ENCODE assay signal across 20 mouse cellular contexts in the genomic region with DNA sequence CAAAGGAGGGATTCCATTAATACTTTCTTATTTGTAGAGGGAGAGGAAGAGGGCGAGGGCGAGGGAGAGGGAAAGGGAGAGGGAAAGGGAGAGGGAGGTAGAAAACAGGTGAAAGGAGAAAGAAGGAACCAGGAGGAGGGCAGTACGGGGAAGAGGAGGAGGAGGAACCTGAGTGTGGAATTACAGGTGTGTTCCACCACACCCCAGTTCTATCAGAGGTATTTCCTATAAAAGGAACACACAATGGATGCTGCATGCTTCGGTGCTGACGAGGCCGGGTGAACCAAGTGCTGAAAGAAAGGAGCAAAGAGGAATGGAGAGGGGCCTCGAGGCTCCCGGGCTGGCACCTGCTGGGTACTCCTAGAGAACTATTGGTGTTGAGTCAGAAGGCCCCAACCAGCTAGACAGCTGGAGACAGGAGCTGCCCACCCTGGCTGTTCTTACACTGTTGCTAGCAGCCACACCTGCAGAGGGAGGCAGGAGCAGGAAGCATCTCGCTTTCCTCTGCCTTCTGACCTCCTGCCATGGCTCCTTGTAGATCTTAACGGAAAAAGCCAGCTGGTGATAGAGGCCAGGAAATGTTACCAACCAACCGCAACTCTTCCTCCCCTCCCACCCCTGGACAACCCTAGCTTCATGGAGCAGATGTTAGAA. TPM values are rescaled to one million over a fixed set of nuclear protein-coding genes. Genes with fewer than 3 reads are reported as not detected.
DNase-seq lines count a peak whose midpoint lies in the region; ATAC-seq and TF ChIP-seq lines count a peak whose summit lies in the region.
"Had no signal": no experiment of that assay in that cellular context is flagged by ENCODE, and none has a peak within 500 bp of the region (broad histone marks: within the 10 kb centered on the region; RNA-seq: fewer than 3 reads in every experiment).

No protein-coding gene starts in this region.

- H3K4me3 ChIP-seq in liver, embryonic 16.5 days (ENCODE audit: low read depth, low read length) = no peak overlapping the region
- H3K4me3 ChIP-seq in liver, embryonic 12.5 days = no peak overlapping the region
- no peak overlapping the region for H3K4me3 ChIP-seq in stomach, embryonic 16.5 days (replicated peaks; ENCODE audit: low read length)
- no peak overlapping the region for H3K4me3 ChIP-seq in forebrain, embryonic 16.5 days (replicated peaks; ENCODE audit: low read length)
- no peak overlapping the region for H3K4me3 ChIP-seq in forebrain, postnatal 0 days (ENCODE audit: low read depth, low read length)
- H3K4me3 ChIP-seq: embryonic facial prominence, embryonic 15.5 days; heart, adult 2 months; hindbrain, embryonic 10.5 days; liver, embryonic 15.5 days; neural tube, embryonic 15.5 days had no signal

- no peak overlapping the region for H3K27ac ChIP-seq in liver, embryonic 16.5 days (ENCODE audit: low read length)
- H3K27ac ChIP-seq in liver, embryonic 12.5 days = no peak overlapping the region
- 0 out of 2 replicates have a peak overlapping the region, but pooled peaks have one; percentile 39 for H3K27ac ChIP-seq in stomach, embryonic 16.5 days (ENCODE audit: low read length)
- no peak overlapping the region for H3K27ac ChIP-seq in forebrain, embryonic 16.5 days (ENCODE audit: low read length)
- H3K27ac ChIP-seq in forebrain, postnatal 0 days (ENCODE audit: low read depth, low read length) = no peak overlapping the region
- H3K27ac ChIP-seq: embryonic facial prominence, embryonic 15.5 days; heart, adult 2 months; hindbrain, embryonic 10.5 days; hindbrain, postnatal 0 days; liver, embryonic 15.5 days; neural tube, embryonic 15.5 days had no signal

- no peaks in the 10 kb centered on the region for H3K36me3 ChIP-seq in liver, embryonic 16.5 days (ENCODE audit: control insufficient read depth, insufficient read depth)
- no peaks in the 10 kb centered on the region for H3K36me3 ChIP-seq in liver, embryonic 12.5 days
- no peaks in the 10 kb centered on the region for H3K36me3 ChIP-seq in stomach, embryonic 16.5 days (ENCODE audit: control insufficient read depth, insufficient read depth, low read length)
- no peaks in the 10 kb centered on the region for H3K36me3 ChIP-seq in forebrain, embryonic 16.5 days (ENCODE audit: control insufficient read depth, insufficient read depth)
- no peaks in the 10 kb centered on the region for H3K36me3 ChIP-seq in forebrain, postnatal 0 days (ENCODE audit: insufficient read depth)
- H3K36me3 ChIP-seq: embryonic facial prominence, embryonic 15.5 days; hindbrain, embryonic 10.5 days; liver, embryonic 15.5 days; neural tube, embryonic 15.5 days had no signal

- 51% methylated on average over 11 of the region's 11 CpGs for whole genome bisulfite sequencing in liver, embryonic 16.5 days (ENCODE audit: insufficient replicate concordance)
- 59% methylated on average over 11 of the region's 11 CpGs for WGBS in liver, embryonic 12.5 days (ENCODE audit: insufficient replicate concordance)
- 64% methylated on average over 11 of the region's 11 CpGs for WGBS in stomach, embryonic 16.5 days
- 75% methylated on average over 11 of the region's 11 CpGs for WGBS in forebrain, embryonic 16.5 days
- 78% methylated on average over 11 of the region's 11 CpGs for WGBS in forebrain, postnatal 0 days

- no peak overlapping the region for H3K4me2 ChIP-seq in liver, embryonic 16.5 days (ENCODE audit: low read depth, low read length)
- H3K4me2 ChIP-seq in liver, embryonic 12.5 days = no peak overlapping the region
- no peak overlapping the region for H3K4me2 ChIP-seq in stomach, embryonic 16.5 days (ENCODE audit: low read depth, low read length)
- no peak overlapping the region for H3K4me2 ChIP-seq in forebrain, embryonic 16.5 days (ENCODE audit: low read length)
- no peak overlapping the region for H3K4me2 ChIP-seq in forebrain, postnatal 0 days (ENCODE audit: low read depth)
- H3K4me2 ChIP-seq: embryonic facial prominence, embryonic 15.5 days; liver, embryonic 15.5 days; neural tube, embryonic 15.5 days had no signal

- no peak for TF ChIP-seq CTCF in forebrain, postnatal 0 days (IDR thresholded peaks at IDR 0.05; ENCODE audit: low read depth)

- 0 out of 2 replicates have a peak, but pooled peaks have one; percentile 3 for ATAC-seq in liver, embryonic 16.5 days (ENCODE audit: low read depth)
- ATAC-seq in liver, embryonic 12.5 days = no peak
- peak; percentile 70 to 71 for ATAC-seq in hematopoietic stem cell, adult 5-6 weeks (replicated peaks in 1 of 2; ENCODE audit: insufficient read depth in 1 of 2, low FRiP score in 2 of 2, low TSS enrichment in 1 of 2, low read depth in 1 of 2, poor library complexity in 2 of 2, severe bottlenecking in 2 of 2)
- ATAC-seq in stomach, embryonic 16.5 days (ENCODE audit: insufficient read depth, low FRiP score) = peak; percentile 62; the same call in 1 of the 2 replicates
- no peak for ATAC-seq in forebrain, embryonic 16.5 days
- ATAC-seq in forebrain, postnatal 0 days = no peak
- ATAC-seq: hindbrain, postnatal 0 days; lung, postnatal 0 days had no signal

- H3K9ac ChIP-seq in liver, embryonic 16.5 days (ENCODE audit: low read depth, low read length) = no peak overlapping the region
- H3K9ac ChIP-seq in liver, embryonic 12.5 days = no peak overlapping the region
- no peak overlapping the region for H3K9ac ChIP-seq in stomach, embryonic 16.5 days (ENCODE audit: low read length)
- H3K9ac ChIP-seq in forebrain, embryonic 16.5 days (replicated peaks; ENCODE audit: low read depth, low read length) = no peak overlapping the region
- H3K9ac ChIP-seq in forebrain, postnatal 0 days = no peak overlapping the region
- H3K9ac ChIP-seq: embryonic facial prominence, embryonic 15.5 days; liver, embryonic 15.5 days; neural tube, embryonic 15.5 days had no signal

- H3K27me3 ChIP-seq in liver, embryonic 16.5 days (ENCODE audit: control insufficient read depth, insufficient read depth, low read depth, low read length) = peaks cover 17% of the 10 kb centered on the region
- H3K27me3 ChIP-seq in liver, embryonic 12.5 days (replicated peaks) = peaks cover 36% of the 10 kb centered on the region
- 0 out of 2 replicates have a peak, but pooled peaks cover 4% of the 10 kb centered on the region for H3K27me3 ChIP-seq in stomach, embryonic 16.5 days (ENCODE audit: control insufficient read depth, insufficient read depth, low read length)
- peaks cover 8% of the 10 kb centered on the region; the same call in 1 of the 2 replicates for H3K27me3 ChIP-seq in forebrain, embryonic 16.5 days (replicated peaks; ENCODE audit: control insufficient read depth, insufficient read depth, low read length)
- no peaks in the 10 kb centered on the region for H3K27me3 ChIP-seq in forebrain, postnatal 0 days (ENCODE audit: insufficient read depth, low read length)

- H3K9me3 ChIP-seq in liver, embryonic 16.5 days (replicated peaks; ENCODE audit: control insufficient read depth, low read length) = no peaks in the 10 kb centered on the region
- H3K9me3 ChIP-seq in liver, embryonic 12.5 days (replicated peaks) = no peaks in the 10 kb centered on the region
- H3K9me3 ChIP-seq in stomach, embryonic 16.5 days (replicated peaks; ENCODE audit: control insufficient read depth, low read length) = no peaks in the 10 kb centered on the region
- no peaks in the 10 kb centered on the region for H3K9me3 ChIP-seq in forebrain, embryonic 16.5 days (ENCODE audit: control insufficient read depth, low read length)
- no peaks in the 10 kb centered on the region for H3K9me3 ChIP-seq in forebrain, postnatal 0 days (ENCODE audit: low read length)
- H3K9me3 ChIP-seq: embryonic facial prominence, embryonic 15.5 days; hindbrain, embryonic 10.5 days; liver, embryonic 15.5 days; neural tube, embryonic 15.5 days had no signal

- peak; percentile 75 for DNase-seq in thymus, postnatal 25 days
- no peak for DNase-seq in spleen, postnatal 14 days (ENCODE audit: low spot score in 2 of 2)
- no peak for DNase-seq in forebrain, postnatal 0 days
- DNase-seq: adrenal gland, adult 2 months; cerebellum, adult 9-11 months; gastrocnemius, postnatal 10 days; heart, adult 2 months; kidney, adult 9 months; midbrain, embryonic 14.5 days had no signal

- H3K4me1 ChIP-seq in liver, embryonic 16.5 days (ENCODE audit: control insufficient read depth, low read depth, low read length) = no peaks in the 10 kb centered on the region; the same call in 1 of the 2 replicates
- H3K4me1 ChIP-seq in liver, embryonic 12.5 days = peaks cover 1% of the 10 kb centered on the region; the same call in 1 of the 2 replicates
- 0 out of 2 replicates have a peak, but pooled peaks cover under 1% of the 10 kb centered on the region for H3K4me1 ChIP-seq in stomach, embryonic 16.5 days (ENCODE audit: control insufficient read depth, insufficient read depth, low read length)
- H3K4me1 ChIP-seq in forebrain, embryonic 16.5 days (replicated peaks; ENCODE audit: control insufficient read depth, insufficient read depth, low read length) = peaks cover under 1% of the 10 kb centered on the region
- H3K4me1 ChIP-seq in forebrain, postnatal 0 days (ENCODE audit: insufficient read depth) = peaks cover 2% of the 10 kb centered on the region; the same call in 1 of the 2 replicates
- H3K4me1 ChIP-seq: embryonic facial prominence, embryonic 15.5 days had no signal

RNA-seq across cellular contexts. Expression of a gene that starts 5.7 kb away (rescaled TPM):
- 0.86 and 1.1 TPM in 2 replicates for polyA plus RNA-seq in liver, embryonic 16.5 days (2015; fragmentation: Nextera tagmentation; extraction: Ambion mirVana)
- 1.3 and 2.1 TPM in 2 replicates for polyA plus RNA-seq in liver, embryonic 12.5 days (2016; fragmentation: Nextera tagmentation; extraction: Ambion mirVana)
- 22.9 and 28.3 TPM in 2 replicates for total RNA-seq in hematopoietic stem cell, adult 5-6 weeks (2017)
- 20.3 and 27.1 TPM in 2 replicates for polyA plus RNA-seq in stomach, embryonic 16.5 days (2015; fragmentation: Nextera tagmentation; extraction: Ambion mirVana)
- polyA plus RNA-seq in forebrain, embryonic 16.5 days (2015; fragmentation: Nextera tagmentation; extraction: Ambion mirVana) = 5.8 and 9.3 TPM in 2 replicates
- total RNA-seq in forebrain, postnatal 0 days (2014; rRNA removed) = 15.7 and 23.4 TPM in 2 replicates
- 5.0 and 8.2 TPM in 2 replicates for polyA plus RNA-seq in forebrain, postnatal 0 days (2015; fragmentation: Nextera tagmentation; extraction: Ambion mirVana)

Comparison
In these comparisons a context has a peak if more than half of its experiments do, and no peak if none do; other contexts are left out.
1. ATAC-seq: peak in liver, embryonic 16.5 days (single experiment), hematopoietic stem cell, adult 5-6 weeks (2 of 2) and stomach, embryonic 16.5 days (single experiment); none in liver, embryonic 12.5 days (single experiment), forebrain, embryonic 16.5 days (single experiment) and forebrain, postnatal 0 days (single experiment).